Mouse (Mus musculus) macrophage (primary cell): ENCODE results near the gene Stard5. TPM values are rescaled to one million over a fixed set of nuclear protein-coding genes. Genes with fewer than 3 reads are reported as not detected.

ENCODE experiments used
- H3K27ac ChIP-seq: fragments of 350-480 bp; formaldehyde crosslinking; 2 replicates; pipeline ENCODE4 v1.9.0; 2021
- H3K36me3 ChIP-seq: fragments of 350-480 bp; formaldehyde crosslinking; 2 replicates; pipeline ENCODE4 v1.9.0; 2021; ENCODE audit errors: inconsistent target
- H3K4me3 ChIP-seq: fragments of 350-480 bp; formaldehyde crosslinking; 2 replicates; pipeline ENCODE4 v1.9.0; 2021; ENCODE audit errors: inconsistent target
- H3K79me2 ChIP-seq: fragments of 350-480 bp; formaldehyde crosslinking; 2 replicates; pipeline ENCODE4 v1.9.0; 2021; ENCODE audit errors: inconsistent target
- WGBS: methylation state at CpG from one replicate; pipeline ENCODE4 v1.1.7; 2026; ENCODE audit warnings: inconsistent platforms; ENCODE audit not compliant: missing documents; 5-methylcytosine and 5-hydroxymethylcytosine counted together
- polyA plus RNA-seq: library from polyadenylated mRNA; stranded (reverse); fragments of 250-400 nt; gene quantifications from 3 replicates; pipeline ENCODE4 v1.2.4, GENCODE M21; 2018; ENCODE audit warnings: inconsistent platforms
- total RNA-seq, 78 experiments: library from RNA; depleted of rRNA; stranded (reverse); fragments of 250-400 nt; gene quantifications; 1 replicate in 9 of 78; 2 replicates in 24 of 78; 3 replicates in 43 of 78; 4 replicates in 2 of 78; pipeline ENCODE4 v1.2.4; 2018; ENCODE audit warnings: inconsistent platforms in 56 of 78

Stard5 gene
- 100 to 1,000 TPM in 3 of 26 experiments, 10 to 100 TPM in 23; 43.6 to 155 (median 65.3) TPM for total RNA-seq (2018; cell fraction: chromatin; rRNA removed)
- 10 to 100 TPM; 24.2 to 49.4 (median 32.9) TPM for total RNA-seq (2018; cell fraction: cytosol; rRNA removed)
- 100 to 1,000 TPM in 2 of 26 experiments, 10 to 100 TPM in 24; 38.4 to 155 (median 62.9) TPM for total RNA-seq (2018; cell fraction: nucleus; rRNA removed)
- 28.1 to 48.0 TPM (median 29.5 TPM) in 3 replicates for polyA plus RNA-seq

- Histone ChIP-seq H3K36me3 (peaks cover 21% of the 10 kb centered on the region; the same call in 1 of the 2 replicates), H3K27ac (peak within 1 kb of the TSS; percentile 71), H3K79me2 (peaks cover 35% of the 10 kb centered on the region; the same call in 1 of the 2 replicates), H3K4me3 (peak within 1 kb of the TSS; percentile 81)
- 3% methylated on average over 34 of the region's 35 CpGs for WGBS
Observed at GRCm38 (mm10) chr7:83631828-83632681, at the start of gene Stard5. Gene Stard5, plus strand, starts transcription at chr7:83631959.

- 56% methylated on average over 11 of the region's 11 CpGs for WGBS
- no peaks in the 10 kb centered on the region for H3K79me2 ChIP-seq
- no peak within 1 kb of the TSS for H3K4me3 ChIP-seq
- H3K27ac ChIP-seq = no peak within 1 kb of the TSS
- H3K36me3 ChIP-seq = no peaks in the 10 kb centered on the region
Observed at GRCm38 (mm10) chr7:83584639-83585471, 46.9 kb upstream of the Stard5 start, which contains the start of gene Tmc3. Gene Tmc3, plus strand, starts transcription at chr7:83584927.

GRCm38 (mm10) chr7:83594056-83594455 is 37.7 kb upstream of the Stard5 start:
- H3K79me2 ChIP-seq = no peaks in the 10 kb centered on the region
- H3K27ac ChIP-seq = no peak overlapping the region
- H3K36me3 ChIP-seq = no peaks in the 10 kb centered on the region
- 92% methylated on average over 3 of the region's 3 CpGs for WGBS
- H3K4me3 ChIP-seq = no peak overlapping the region

GRCm38 (mm10) chr7:83597063-83597462 is 34.7 kb upstream of the Stard5 start:
- no peaks in the 10 kb centered on the region for H3K79me2 ChIP-seq
- no peaks in the 10 kb centered on the region for H3K36me3 ChIP-seq
- WGBS = 90% methylated on average over 3 of the region's 3 CpGs
- H3K4me3 ChIP-seq = no peak overlapping the region
- no peak overlapping the region for H3K27ac ChIP-seq

GRCm38 (mm10) chr7:83598997-83599912 is 32.5 kb upstream of the Stard5 start:
- H3K4me3 ChIP-seq = no peak overlapping the region

GRCm38 (mm10) chr7:83599913-83600286 is 31.9 kb upstream of the Stard5 start:
- Histone ChIP-seq H3K36me3 (no peaks in the 10 kb centered on the region), H3K79me2 (no peaks in the 10 kb centered on the region), H3K4me3 (no peak overlapping the region), H3K27ac (no peak overlapping the region)
- 55% methylated on average over 8 of the region's 8 CpGs for WGBS

More at GRCm38 (mm10) chr7:83598997-83599912, 32.5 kb upstream of the Stard5 start:
- no peaks in the 10 kb centered on the region for H3K36me3 ChIP-seq
- H3K27ac ChIP-seq = no peak overlapping the region
- 92% methylated on average over 13 of the region's 13 CpGs for WGBS
- no peaks in the 10 kb centered on the region for H3K79me2 ChIP-seq

GRCm38 (mm10) chr7:83604180-83604944 is 27.4 kb upstream of the Stard5 start:
- H3K27ac ChIP-seq = no peak overlapping the region
- no peaks in the 10 kb centered on the region for H3K36me3 ChIP-seq
- 95% methylated on average over 6 of the region's 7 CpGs for WGBS
- H3K4me3 ChIP-seq = no peak overlapping the region
- no peaks in the 10 kb centered on the region for H3K79me2 ChIP-seq

GRCm38 (mm10) chr7:83606796-83607195 is 25.0 kb upstream of the Stard5 start:
- Histone ChIP-seq H3K79me2 (no peaks in the 10 kb centered on the region), H3K27ac (no peak overlapping the region), H3K4me3 (no peak overlapping the region), H3K36me3 (no peaks in the 10 kb centered on the region)
- WGBS = 94% methylated on average over 2 of the region's 2 CpGs

- no peak overlapping the region for H3K27ac ChIP-seq
- 98% methylated on average over 4 of the region's 4 CpGs for WGBS
- no peaks in the 10 kb centered on the region for H3K36me3 ChIP-seq
- no peaks in the 10 kb centered on the region for H3K79me2 ChIP-seq
- H3K4me3 ChIP-seq = no peak overlapping the region
Observed at GRCm38 (mm10) chr7:83609891-83610290, 21.9 kb upstream of the Stard5 start.

- Histone ChIP-seq H3K4me3 (no peak overlapping the region), H3K36me3 (no peaks in the 10 kb centered on the region), H3K79me2 (no peaks in the 10 kb centered on the region), H3K27ac (no peak overlapping the region)
- WGBS = 80% methylated on average over 1 of the region's 1 CpGs
Observed at GRCm38 (mm10) chr7:83611886-83612285, 19.9 kb upstream of the Stard5 start.

- H3K79me2 ChIP-seq = no peaks in the 10 kb centered on the region
- H3K27ac ChIP-seq = no peak overlapping the region
- WGBS = 97% methylated on average over 3 of the region's 3 CpGs
- no peak overlapping the region for H3K4me3 ChIP-seq
- H3K36me3 ChIP-seq = no peaks in the 10 kb centered on the region
Observed at GRCm38 (mm10) chr7:83615272-83615671, 16.5 kb upstream of the Stard5 start.

GRCm38 (mm10) chr7:83615815-83616214 is 15.9 kb upstream of the Stard5 start:
- no peak overlapping the region for H3K4me3 ChIP-seq
- H3K79me2 ChIP-seq = no peaks in the 10 kb centered on the region
- WGBS = 89% methylated on average over 8 of the region's 8 CpGs
- no peaks in the 10 kb centered on the region for H3K36me3 ChIP-seq
- H3K27ac ChIP-seq = peak overlapping the region; percentile 19; the same call in 1 of the 2 replicates

- Histone ChIP-seq H3K79me2 (no peaks in the 10 kb centered on the region), H3K27ac (peak overlapping the region; percentile 19), H3K36me3 (no peaks in the 10 kb centered on the region), H3K4me3 (no peak overlapping the region)
- 12% methylated on average over 3 of the region's 3 CpGs for WGBS
Observed at GRCm38 (mm10) chr7:83616268-83616667, 15.5 kb upstream of the Stard5 start.
